Mouse (Mus musculus) bone marrow macrophage, adult 2 months (primary cell): Measurements from ENCODE around the gene Ppp1r14c.

ENCODE experiments used
- CTCF ChIP-seq: IDR thresholded peaks from 2 replicates; pipeline ENCODE4 v1.5.1; 2012; ENCODE audit warnings: low read depth, mild to moderate bottlenecking, low read length, moderate library complexity
- POLR2A ChIP-seq: IDR thresholded peaks from 2 replicates; pipeline ENCODE4 v1.6.1; 2012; ENCODE audit warnings: mild to moderate bottlenecking, low read depth, low read length, borderline replicate concordance

GRCm38 (mm10) chr10:3508746-3509145 is 142.9 kb downstream of the Ppp1r14c start:
- TF ChIP-seq CTCF, result no peak
- no peak for TF ChIP-seq POLR2A
